In the genomic region with DNA sequence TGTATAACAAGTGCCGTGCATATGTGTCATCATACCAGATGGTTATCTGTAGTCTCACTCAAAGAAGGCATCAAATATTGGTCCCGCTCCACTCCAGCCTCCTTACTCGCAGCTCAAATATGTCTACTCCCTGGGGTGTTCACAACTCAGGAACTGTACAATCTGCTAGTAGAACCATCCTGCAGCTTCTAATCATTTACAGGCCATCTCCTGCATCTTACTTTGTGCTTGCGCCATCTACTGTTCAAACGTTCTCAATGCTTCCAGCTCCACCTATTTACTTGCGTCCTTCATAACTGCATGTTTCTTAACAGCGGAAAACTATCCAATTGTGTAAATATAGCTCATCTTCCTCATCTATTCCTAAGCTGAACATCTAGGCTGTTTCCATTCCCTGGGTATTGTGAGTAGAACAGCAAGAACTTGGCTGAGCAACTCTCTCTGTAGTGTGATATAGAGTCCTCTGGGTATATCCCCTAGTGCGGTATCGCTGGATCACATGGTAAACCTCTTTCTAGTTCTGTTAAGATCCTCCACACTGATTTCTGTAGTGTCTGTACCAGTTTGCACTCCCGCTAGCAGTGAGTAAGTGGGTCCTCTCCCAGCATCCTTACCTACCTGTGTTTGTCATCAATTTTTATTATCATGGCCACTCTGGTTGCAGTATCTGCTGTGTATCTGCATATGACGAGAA, we compare ENCODE assay signal across 8 mouse cellular contexts.
DNase-seq lines count a peak whose midpoint lies in the region; ATAC-seq and TF ChIP-seq lines count a peak whose summit lies in the region.

No protein-coding gene starts in this region.

- H3K27ac ChIP-seq in heart, embryonic 13.5 days (replicated peaks): no peak overlapping the region
- no peak overlapping the region for H3K27ac ChIP-seq in kidney, embryonic 14.5 days (ENCODE audit: low read depth, low read length)
- H3K27ac ChIP-seq in limb, embryonic 13.5 days: no peak overlapping the region

- WGBS in heart, embryonic 13.5 days: 37% methylated on average over 11 of the region's 11 CpGs
- 48% methylated on average over 11 of the region's 11 CpGs for WGBS in kidney, embryonic 14.5 days
- WGBS in limb, embryonic 13.5 days: 41% methylated on average over 11 of the region's 11 CpGs

- no peak overlapping the region for H3K9ac ChIP-seq in heart, embryonic 13.5 days
- no peak overlapping the region for H3K9ac ChIP-seq in kidney, embryonic 14.5 days (ENCODE audit: low read depth, low read length)
- no peak overlapping the region for H3K9ac ChIP-seq in limb, embryonic 13.5 days

- no peak overlapping the region for H3K4me3 ChIP-seq in C2C12 (ENCODE audit: insufficient read depth, poor library complexity, severe bottlenecking)
- H3K4me3 ChIP-seq in heart, embryonic 13.5 days: no peak overlapping the region
- H3K4me3 ChIP-seq in kidney, embryonic 14.5 days (ENCODE audit: low read length): no peak overlapping the region
- no peak overlapping the region for H3K4me3 ChIP-seq in limb, embryonic 13.5 days

- peak; percentile 75 for DNase-seq in adipocyte (ENCODE audit: low spot score)
- peak; percentile 65 for DNase-seq in embryo, embryonic 9.5 days (ENCODE audit: extremely low spot score)
- no peak for DNase-seq in ovary, postnatal 10 days (ENCODE audit: low spot score)

- H3K79me2 ChIP-seq in C2C12 (ENCODE audit: control insufficient read depth, insufficient read depth): no peaks in the 10 kb centered on the region

- ATAC-seq in heart, embryonic 13.5 days (ENCODE audit: extremely low read depth, insufficient number of reproducible peaks, low FRiP score, low TSS enrichment): no peak
- ATAC-seq in kidney, embryonic 14.5 days (ENCODE audit: low FRiP score, low TSS enrichment): peak; percentile 78
- ATAC-seq in limb, embryonic 13.5 days (ENCODE audit: low FRiP score, low read depth): peak; percentile 76; the same call in 1 of the 2 replicates
- peak; percentile 41; the same call in 1 of the 2 replicates for ATAC-seq in neutrophil, adult 5-6 weeks (ENCODE audit: extremely low read depth, insufficient number of reproducible peaks, low FRiP score, poor library complexity, severe bottlenecking)

- 0 out of 2 replicates have a peak, but pooled peaks cover 3% of the 10 kb centered on the region for H3K4me1 ChIP-seq in heart, embryonic 13.5 days
- no peaks in the 10 kb centered on the region for H3K4me1 ChIP-seq in kidney, embryonic 14.5 days (ENCODE audit: control insufficient read depth, insufficient read depth, low read length)
- peaks cover 9% of the 10 kb centered on the region for H3K4me1 ChIP-seq in limb, embryonic 13.5 days

- H3K79me3 ChIP-seq in C2C12 (ENCODE audit: low read depth): no peaks in the 10 kb centered on the region

- no peaks in the 10 kb centered on the region for H3K36me3 ChIP-seq in C2C12 (ENCODE audit: control insufficient read depth, insufficient read depth)
- no peaks in the 10 kb centered on the region for H3K36me3 ChIP-seq in heart, embryonic 13.5 days
- peaks cover 8% of the 10 kb centered on the region; the same call in 1 of the 2 replicates for H3K36me3 ChIP-seq in kidney, embryonic 14.5 days (ENCODE audit: control insufficient read depth, insufficient read depth, low read length)
- no peaks in the 10 kb centered on the region; the same call in 1 of the 2 replicates for H3K36me3 ChIP-seq in limb, embryonic 13.5 days

- H3ac ChIP-seq in C2C12 (ENCODE audit: control insufficient read depth, insufficient read length, low read depth): no peak overlapping the region

- peak overlapping the region; percentile 44 for H3K4me2 ChIP-seq in heart, embryonic 13.5 days
- no peak overlapping the region for H3K4me2 ChIP-seq in kidney, embryonic 14.5 days (replicated peaks; ENCODE audit: low read depth, low read length)
- no peak overlapping the region for H3K4me2 ChIP-seq in limb, embryonic 13.5 days (replicated peaks)

- peak; percentile 65 for TF ChIP-seq CTCF in C2C12 (IDR thresholded peaks at IDR 0.05; ENCODE audit: control insufficient read depth, insufficient read depth, insufficient read length)

- no peaks in the 10 kb centered on the region for H3K27me3 ChIP-seq in C2C12 (ENCODE audit: control insufficient read depth, insufficient read depth, insufficient read length)
- no peaks in the 10 kb centered on the region for H3K27me3 ChIP-seq in heart, embryonic 13.5 days (replicated peaks)
- H3K27me3 ChIP-seq in kidney, embryonic 14.5 days (ENCODE audit: control insufficient read depth, insufficient read depth, low read length): no peaks in the 10 kb centered on the region
- H3K27me3 ChIP-seq in limb, embryonic 13.5 days: no peaks in the 10 kb centered on the region

- H3K9me3 ChIP-seq in heart, embryonic 13.5 days: no peaks in the 10 kb centered on the region
- no peaks in the 10 kb centered on the region for H3K9me3 ChIP-seq in kidney, embryonic 14.5 days (ENCODE audit: control insufficient read depth, low read length)
- no peaks in the 10 kb centered on the region for H3K9me3 ChIP-seq in limb, embryonic 13.5 days

TF ChIP-seq in C2C12, 6 proteins besides CTCF, POLR2A, EP300 and RAD21:
- TF ChIP-seq MYOG (IDR thresholded peaks at IDR 0.05; ENCODE audit: control insufficient read depth, extremely low read depth, insufficient read length) (no peak), MYOD1 (IDR thresholded peaks at IDR 0.05; ENCODE audit: control insufficient read depth, insufficient read length, low read depth) (no peak), USF1 (IDR thresholded peaks at IDR 0.05; ENCODE audit: low read depth) (no peak), FOSL1 (IDR thresholded peaks at IDR 0.05; ENCODE audit: insufficient read depth, low read length, poor library complexity, severe bottlenecking) (no peak), MAX (IDR thresholded peaks at IDR 0.05) (no peak), CEBPB (IDR thresholded peaks at IDR 0.05; ENCODE audit: low read depth) (no peak)
